37 mouse cellular contexts compared by ENCODE assay signal in the genomic region with DNA sequence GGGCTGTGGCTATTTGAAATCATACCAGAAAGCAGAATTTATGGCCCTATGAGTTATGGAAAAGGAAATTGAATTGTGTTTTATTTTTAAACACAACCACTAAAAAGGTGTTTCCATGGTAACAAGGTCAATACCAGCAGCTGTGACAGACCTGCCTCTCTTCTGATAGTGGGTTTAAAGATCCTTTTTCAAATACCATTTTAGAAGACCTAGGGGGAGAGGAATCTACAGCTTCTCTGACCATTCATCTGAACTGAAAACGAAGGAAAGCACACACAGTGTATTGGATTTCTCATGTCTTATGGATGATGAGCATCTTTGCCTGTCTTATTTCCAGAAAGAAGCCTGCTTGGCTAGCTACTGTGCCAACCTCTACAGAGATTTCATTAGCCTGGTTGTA. TPM values are rescaled to one million over a fixed set of nuclear protein-coding genes. Genes with fewer than 3 reads are reported as not detected.
DNase-seq lines count a peak whose midpoint lies in the region; ATAC-seq and TF ChIP-seq lines count a peak whose summit lies in the region.
"Had no signal": no experiment of that assay in that cellular context is flagged by ENCODE, and none has a peak within 500 bp of the region (broad histone marks: within the 10 kb centered on the region; RNA-seq: fewer than 3 reads in every experiment).

No protein-coding gene starts in this region.

- in situ Hi-C loops in CH12.LX (cut with MboI; ENCODE audit: low pct_ligation_motif_present, low pct_unique_long_range_greater_than_20kb, low sequenced_read_pairs): loop anchor here (25.0 kb wide), 1 partner anchor 335 kb away; a partner anchor contains a TSS

- TF ChIP-seq CTCF in CH12.LX (conservative IDR thresholded peaks at IDR 0.05 in 1 of 2, IDR thresholded peaks at IDR 0.05 in 1 of 2; ENCODE audit: low read depth in 2 of 2, low read length in 2 of 2): no peak

- TF ChIP-seq POLR2A in CH12.LX (IDR thresholded peaks at IDR 0.05; ENCODE audit: low read depth, low read length): no peak

- no peaks in the 10 kb centered on the region for H3K27me3 ChIP-seq in midbrain, embryonic 12.5 days
- no peaks in the 10 kb centered on the region for H3K27me3 ChIP-seq in midbrain, embryonic 11.5 days (ENCODE audit: control insufficient read depth, insufficient read depth, low read length)
- H3K27me3 ChIP-seq in CH12.LX (replicated peaks): no peaks in the 10 kb centered on the region
- H3K27me3 ChIP-seq in midbrain, embryonic 16.5 days (ENCODE audit: control insufficient read depth, insufficient read depth, low read depth, low read length): no peaks in the 10 kb centered on the region
- no peaks in the 10 kb centered on the region for H3K27me3 ChIP-seq in kidney, embryonic 16.5 days (ENCODE audit: insufficient read depth, low read length)
- H3K27me3 ChIP-seq: embryonic facial prominence, embryonic 12.5 days; heart, embryonic 15.5 days; hindbrain, embryonic 13.5 days; kidney, embryonic 15.5 days had no signal

- no peak overlapping the region for H3K9ac ChIP-seq in midbrain, embryonic 12.5 days (replicated peaks)
- no peak overlapping the region for H3K9ac ChIP-seq in midbrain, embryonic 11.5 days (ENCODE audit: low read length)
- H3K9ac ChIP-seq in CH12.LX (ENCODE audit: insufficient read depth, low read depth): no peak overlapping the region; the same call in 1 of the 2 replicates
- no peak overlapping the region for H3K9ac ChIP-seq in midbrain, embryonic 16.5 days (ENCODE audit: low read depth, low read length)
- H3K9ac ChIP-seq in kidney, embryonic 16.5 days (replicated peaks; ENCODE audit: low read length): no peak overlapping the region
- H3K9ac ChIP-seq: embryonic facial prominence, embryonic 12.5 days; heart, embryonic 15.5 days; hindbrain, embryonic 13.5 days; kidney, embryonic 15.5 days; liver, embryonic 14.5 days; lung, embryonic 14.5 days had no signal

- H3K9me3 ChIP-seq in midbrain, embryonic 12.5 days: no peaks in the 10 kb centered on the region
- no peaks in the 10 kb centered on the region for H3K9me3 ChIP-seq in midbrain, embryonic 11.5 days (ENCODE audit: control insufficient read depth, low read length)
- H3K9me3 ChIP-seq in CH12.LX (replicated peaks; ENCODE audit: low read length): no peaks in the 10 kb centered on the region
- H3K9me3 ChIP-seq in midbrain, embryonic 16.5 days (replicated peaks; ENCODE audit: control insufficient read depth, low read length, poor library complexity, severe bottlenecking): no peaks in the 10 kb centered on the region
- no peaks in the 10 kb centered on the region for H3K9me3 ChIP-seq in kidney, embryonic 16.5 days (ENCODE audit: low read length)
- H3K9me3 ChIP-seq: embryonic facial prominence, embryonic 12.5 days; forebrain, embryonic 10.5 days; heart, embryonic 15.5 days; hindbrain, embryonic 13.5 days; kidney, embryonic 15.5 days had no signal

- no peaks in the 10 kb centered on the region for H3K36me3 ChIP-seq in midbrain, embryonic 12.5 days
- H3K36me3 ChIP-seq in midbrain, embryonic 11.5 days (ENCODE audit: control insufficient read depth, insufficient read depth, low read length): no peaks in the 10 kb centered on the region
- H3K36me3 ChIP-seq in CH12.LX (replicated peaks in 1 of 2; ENCODE audit: control insufficient read depth in 1 of 2, insufficient read depth in 1 of 2, low read length in 1 of 2): no peaks in the 10 kb centered on the region
- H3K36me3 ChIP-seq in midbrain, embryonic 16.5 days (ENCODE audit: control insufficient read depth, insufficient read depth, low read length): no peaks in the 10 kb centered on the region
- H3K36me3 ChIP-seq in kidney, embryonic 16.5 days (ENCODE audit: insufficient read depth, low read length): no peaks in the 10 kb centered on the region
- H3K36me3 ChIP-seq: embryonic facial prominence, embryonic 12.5 days; forebrain, embryonic 10.5 days; G1E; heart, embryonic 15.5 days; hindbrain, embryonic 13.5 days; kidney, embryonic 15.5 days had no signal

- no peak overlapping the region for H3K4me3 ChIP-seq in midbrain, embryonic 12.5 days
- no peak overlapping the region for H3K4me3 ChIP-seq in midbrain, embryonic 11.5 days (ENCODE audit: low read depth, low read length)
- H3K4me3 ChIP-seq in CH12.LX (replicated peaks in 1 of 3; ENCODE audit: low read depth in 2 of 3, low read length in 2 of 3, poor library complexity in 1 of 3): no peak overlapping the region
- H3K4me3 ChIP-seq in midbrain, embryonic 16.5 days (ENCODE audit: low read depth, low read length): no peak overlapping the region
- H3K4me3 ChIP-seq in kidney, embryonic 16.5 days (ENCODE audit: low read length): no peak overlapping the region
- H3K4me3 ChIP-seq: embryonic facial prominence, embryonic 12.5 days; forebrain, embryonic 10.5 days; heart, embryonic 15.5 days; hindbrain, embryonic 13.5 days; kidney, embryonic 15.5 days had no signal

- H3K79me2 ChIP-seq in CH12.LX (replicated peaks; ENCODE audit: control insufficient read depth, extremely low read depth, insufficient read depth, poor library complexity, severe bottlenecking): no peaks in the 10 kb centered on the region

- no peak for TF ChIP-seq EP300 in CH12.LX (IDR thresholded peaks at IDR 0.05; ENCODE audit: low read length)

- no peak for DNase-seq in midbrain, embryonic 11.5 days (ENCODE audit: low spot score, missing footprints)
- DNase-seq in CH12.LX (ENCODE audit: extremely low read depth): peak; percentile 16
- DNase-seq in forelimb bud, embryonic 11.5 days (ENCODE audit: low read depth, low spot score): peak; percentile 16
- DNase-seq in lung, postnatal 4 days: no peak
- DNase-seq: adrenal gland, postnatal 14 days; B cell, adult 2 months; cerebellum, adult 11-12 months; cerebellum, adult 9-11 months; embryo, embryonic 11 days; gastrocnemius, postnatal 14 days; heart, postnatal 36 days; kidney, adult 18-20 months; kidney, postnatal 36 days; layer of hippocampus, postnatal 36 days; left cerebral cortex, postnatal 4 days; liver; lung, embryonic 14.5 days; right cerebral cortex, postnatal 25 days; spleen, adult 18-20 months; thymus, postnatal 14 days had no signal

- no peak overlapping the region for H3K4me2 ChIP-seq in midbrain, embryonic 12.5 days (replicated peaks)
- H3K4me2 ChIP-seq in midbrain, embryonic 11.5 days: no peak overlapping the region
- H3K4me2 ChIP-seq in CH12.LX (ENCODE audit: insufficient read depth, low read depth, poor library complexity, severe bottlenecking): no peak overlapping the region
- H3K4me2 ChIP-seq in midbrain, embryonic 16.5 days (ENCODE audit: low read length): no peak overlapping the region
- H3K4me2 ChIP-seq in kidney, embryonic 16.5 days (replicated peaks; ENCODE audit: low read depth, low read length): no peak overlapping the region
- H3K4me2 ChIP-seq: embryonic facial prominence, embryonic 12.5 days; heart, embryonic 15.5 days; hindbrain, embryonic 13.5 days; kidney, embryonic 15.5 days; lung, embryonic 14.5 days had no signal

- no peak for ATAC-seq in midbrain, embryonic 12.5 days (ENCODE audit: low FRiP score, low read depth)
- ATAC-seq in midbrain, embryonic 11.5 days (ENCODE audit: low FRiP score): no peak; the same call in 1 of the 2 replicates
- ATAC-seq in midbrain, embryonic 16.5 days: peak; percentile 67; the same call in 1 of the 2 replicates
- ATAC-seq in kidney, embryonic 16.5 days (ENCODE audit: low FRiP score, low TSS enrichment): no peak
- ATAC-seq in erythroblast, adult 5-6 weeks (replicated peaks; ENCODE audit: low FRiP score, poor library complexity, severe bottlenecking): no peak
- ATAC-seq: forebrain, embryonic 16.5 days had no signal

- peak overlapping the region; percentile 43 for H3K27ac ChIP-seq in midbrain, embryonic 12.5 days (replicated peaks)
- no peak overlapping the region for H3K27ac ChIP-seq in midbrain, embryonic 11.5 days (ENCODE audit: low read depth, low read length)
- H3K27ac ChIP-seq in CH12.LX (ENCODE audit: insufficient read depth, low read depth): no peak overlapping the region
- H3K27ac ChIP-seq in midbrain, embryonic 16.5 days (ENCODE audit: low read length): peak overlapping the region; percentile 43
- H3K27ac ChIP-seq in kidney, embryonic 16.5 days (ENCODE audit: low read length): no peak overlapping the region
- H3K27ac ChIP-seq: embryonic facial prominence, embryonic 12.5 days; forebrain, embryonic 10.5 days; heart, embryonic 15.5 days; hindbrain, embryonic 13.5 days; kidney, embryonic 15.5 days; liver, embryonic 14.5 days had no signal

- TF ChIP-seq RAD21 in CH12.LX (IDR thresholded peaks at IDR 0.05; ENCODE audit: low read depth, low read length): no peak

- 54% methylated on average over 1 of the region's 1 CpGs for WGBS in midbrain, embryonic 12.5 days
- 61% methylated on average over 1 of the region's 1 CpGs for WGBS in midbrain, embryonic 11.5 days
- 26% methylated on average over 1 of the region's 1 CpGs for WGBS in midbrain, embryonic 16.5 days
- 54% methylated on average over 1 of the region's 1 CpGs for WGBS in kidney, embryonic 16.5 days

- H3K4me1 ChIP-seq in midbrain, embryonic 12.5 days: no peaks in the 10 kb centered on the region
- no peaks in the 10 kb centered on the region for H3K4me1 ChIP-seq in midbrain, embryonic 11.5 days (ENCODE audit: control insufficient read depth, insufficient read depth, low read length)
- H3K4me1 ChIP-seq in CH12.LX (ENCODE audit: control insufficient read depth in 1 of 2, insufficient read depth in 2 of 2): peaks cover 0 to 15% of the 10 kb centered on the region in 2 experiments; a peak in 2 of 4 replicates
- peaks cover 9% of the 10 kb centered on the region; the same call in 1 of the 2 replicates for H3K4me1 ChIP-seq in midbrain, embryonic 16.5 days (ENCODE audit: control insufficient read depth, insufficient read depth, low read length)
- no peaks in the 10 kb centered on the region for H3K4me1 ChIP-seq in kidney, embryonic 16.5 days (ENCODE audit: insufficient read depth, low read length)
- H3K4me1 ChIP-seq: embryonic facial prominence, embryonic 12.5 days; kidney, embryonic 15.5 days had no signal

- dilution Hi-C loops in CH12.LX (cut with MboI; ENCODE audit: extremely low pct_ligation_motif_present, extremely low pct_unique_long_range_greater_than_20kb, low sequenced_read_pairs): no loop called here

TF ChIP-seq in CH12.LX, 34 proteins besides CTCF, POLR2A, EP300 and RAD21 (continues in another document):
- TF ChIP-seq MEF2A (IDR thresholded peaks at IDR 0.05; ENCODE audit: borderline replicate concordance, low read depth, low read length): no peak
- no peak for TF ChIP-seq TCF12 (IDR thresholded peaks at IDR 0.05; ENCODE audit: low read depth, low read length)

RNA-seq across cellular contexts. Expression of a gene that starts 16.9 kb away (rescaled TPM):
- polyA plus RNA-seq in midbrain, embryonic 12.5 days (2016; fragmentation: Nextera tagmentation; extraction: Ambion mirVana): 2.5 and 3.5 TPM in 2 replicates
- 0.68 and 1.1 TPM in 2 replicates for polyA plus RNA-seq in midbrain, embryonic 11.5 days (2014; fragmentation: Nextera tagmentation; extraction: Ambion mirVana)
- total RNA-seq in CH12.LX (2012; rRNA removed) (not detected in 2 replicates), CH12.LX (2014; rRNA removed) (not detected in 2 replicates)
- not detected in 2 replicates for polyA plus RNA-seq in CH12.LX (2012; ENCODE audit: insufficient read length, low read depth)
- 1.3 and 1.6 TPM in 2 replicates for polyA plus RNA-seq in midbrain, embryonic 16.5 days (2015; fragmentation: Nextera tagmentation; extraction: Ambion mirVana)
- 0.62 and 0.75 TPM in 2 replicates for polyA plus RNA-seq in kidney, embryonic 16.5 days (2015; fragmentation: Nextera tagmentation; extraction: Ambion mirVana)
- not detected in 2 replicates for total RNA-seq in erythroblast, adult 5-6 weeks (2015; ENCODE audit: low replicate concordance)
- not detected in 2 replicates for total RNA-seq in erythroblast, adult 5-6 weeks (2017; ENCODE audit: low replicate concordance)
- total RNA-seq: granulocyte monocyte progenitor cell, adult 5-6 weeks; megakaryocyte, adult 5-6 weeks; monocyte, adult 5-6 weeks; neutrophil, adult 5-6 weeks had no signal
- polyA plus RNA-seq: G1E; intestine, embryonic 14.5 days; liver, embryonic 14.5 days; lung, embryonic 14.5 days had no signal

Comparison
In these comparisons a context has a peak if more than half of its experiments do, and no peak if none do; other contexts are left out.
1. H3K27ac ChIP-seq: peak in midbrain, embryonic 12.5 days (single experiment) and midbrain, embryonic 16.5 days (single experiment); none in midbrain, embryonic 11.5 days (single experiment), CH12.LX (single experiment) and kidney, embryonic 16.5 days (single experiment).
2. DNase-seq: peak in CH12.LX (single experiment) and forelimb bud, embryonic 11.5 days (single experiment); none in midbrain, embryonic 11.5 days (single experiment) and lung, postnatal 4 days (0 of 2).